Mouse (Mus musculus) CH12.LX (cell line): Measurements from ENCODE around the gene Cldn22. TPM values are rescaled to one million over a fixed set of nuclear protein-coding genes. Genes with fewer than 3 reads are reported as not detected.
"Not testable (repeated sequence)": the region's sequence is repeated elsewhere in the genome, so short reads cannot be mapped to it uniquely, and the experiment has no call there.

Source experiments
- DNase-seq: peaks from one replicate; pipeline ENCODE4 v3.0.0-alpha.2; 2013; ENCODE audit errors: extremely low read depth
- H3K27ac ChIP-seq: 2 replicates; pipeline ENCODE4 v1.5.1; 2012; ENCODE audit warnings: low read depth, mild to moderate bottlenecking, control low read depth, moderate library complexity; ENCODE audit not compliant: insufficient read depth
- H3K27me3 ChIP-seq: replicated peaks from 2 replicates; pipeline ENCODE3; 2012; ENCODE audit warnings: inconsistent platforms
- H3K36me3 ChIP-seq, 2 experiments: replicated peaks in 1 of 2; 2 replicates each; pipeline versions ENCODE3 to v1.6.1; 2012; ENCODE audit warnings: inconsistent platforms in 1 of 2, low read length in 1 of 2, mild to moderate bottlenecking in 1 of 2, mixed read lengths in 1 of 2, moderate library complexity in 1 of 2; ENCODE audit not compliant: control insufficient read depth in 1 of 2, insufficient read depth in 1 of 2
- H3K4me1 ChIP-seq, 2 experiments: 2 replicates each; pipeline ENCODE4 v1.6.1; 2012; ENCODE audit warnings: inconsistent platforms in 1 of 2, moderate library complexity in 1 of 2; ENCODE audit not compliant: insufficient read depth in 2 of 2, control insufficient read depth in 1 of 2
- H3K4me2 ChIP-seq: 2 replicates; pipeline ENCODE4 v1.6.1; 2012; ENCODE audit warnings: low read depth, mild to moderate bottlenecking, control low read depth; ENCODE audit not compliant: poor library complexity, insufficient read depth, severe bottlenecking
- H3K4me3 ChIP-seq, 3 experiments: fragments of 150-350 bp in 1 of 3; sonication (generic) in 1 of 3; replicated peaks in 1 of 3; 2 replicates each; pipeline versions ENCODE3 to v1.5.1; 2011 to 2012; ENCODE audit warnings: low read depth in 2 of 3, low read length in 2 of 3, mild to moderate bottlenecking in 2 of 3, moderate library complexity in 2 of 3, control low read depth in 1 of 3, improper control_type of control experiment in 1 of 3, inconsistent platforms in 1 of 3, mixed read lengths in 1 of 3; ENCODE audit not compliant: poor library complexity in 1 of 3
- H3K79me2 ChIP-seq: replicated peaks from 2 replicates; pipeline ENCODE4 v1.6.1; 2012; ENCODE audit warnings: mild to moderate bottlenecking, moderate library complexity; ENCODE audit not compliant: control insufficient read depth, poor library complexity, insufficient read depth, severe bottlenecking; ENCODE audit errors: extremely low read depth
- H3K9ac ChIP-seq: 2 replicates; pipeline ENCODE4 v1.6.1; 2012; ENCODE audit warnings: low read depth, mild to moderate bottlenecking, control low read depth, moderate library complexity; ENCODE audit not compliant: insufficient read depth
- H3K9me3 ChIP-seq: replicated peaks from 2 replicates; pipeline ENCODE3; 2012; ENCODE audit warnings: low read length, inconsistent platforms, mixed read lengths
- CHD1 ChIP-seq: IDR thresholded peaks from 2 replicates; pipeline ENCODE4 v1.6.1; 2012; ENCODE audit warnings: low read depth, low read length, improper control_type of control experiment, inconsistent platforms
- ELF1 ChIP-seq: IDR thresholded peaks from 2 replicates; pipeline ENCODE4 v1.6.1; 2014; ENCODE audit warnings: low read depth, mild to moderate bottlenecking, inconsistent platforms, low read length, improper control_type of control experiment
- EP300 ChIP-seq: IDR thresholded peaks from 2 replicates; pipeline ENCODE4 v1.6.1; 2011; ENCODE audit warnings: low read length, improper control_type of control experiment
- GABPA ChIP-seq: IDR thresholded peaks from 2 replicates; pipeline ENCODE4 v1.6.1; 2012; ENCODE audit warnings: low read depth, low read length, improper control_type of control experiment, inconsistent platforms; ENCODE audit not compliant: insufficient replicate concordance
- JUN ChIP-seq: IDR thresholded peaks from 2 replicates; pipeline ENCODE4 v1.6.1; 2011; ENCODE audit warnings: low read depth, mild to moderate bottlenecking, low read length, improper control_type of control experiment, moderate library complexity; ENCODE audit not compliant: insufficient read depth
- MXI1 ChIP-seq: IDR thresholded peaks from 2 replicates; pipeline ENCODE4 v1.6.1; 2011; ENCODE audit warnings: mild to moderate bottlenecking, low read depth, low read length, improper control_type of control experiment
- MYC ChIP-seq: IDR thresholded peaks from 2 replicates; pipeline ENCODE4 v1.6.1; 2011; ENCODE audit warnings: low read depth, mild to moderate bottlenecking, improper control_type of control experiment, low read length
- NELFE ChIP-seq: IDR thresholded peaks from 2 replicates; pipeline ENCODE4 v1.6.1; 2011; ENCODE audit warnings: low read depth, low read length, improper control_type of control experiment
- RAD21 ChIP-seq: IDR thresholded peaks from 2 replicates; pipeline ENCODE4 v1.6.1; 2011; ENCODE audit warnings: low read depth, mild to moderate bottlenecking, low read length, improper control_type of control experiment, moderate library complexity
- USF1 ChIP-seq: IDR thresholded peaks from 2 replicates; pipeline ENCODE4 v1.6.1; 2014; ENCODE audit warnings: low read depth, mild to moderate bottlenecking, inconsistent platforms, low read length, improper control_type of control experiment
- USF2 ChIP-seq: conservative IDR thresholded peaks from 2 replicates; pipeline ENCODE4 v1.6.1; 2011; ENCODE audit warnings: low read depth, low read length, improper control_type of control experiment
- ZC3H11A ChIP-seq: IDR thresholded peaks from 2 replicates; pipeline ENCODE4 v1.6.1; 2012; ENCODE audit warnings: low read depth, mild to moderate bottlenecking, inconsistent platforms, low read length, improper control_type of control experiment
- ZKSCAN1 ChIP-seq: IDR thresholded peaks from 2 replicates; pipeline ENCODE4 v1.6.1; 2012; ENCODE audit warnings: low read depth, inconsistent platforms, low read length, improper control_type of control experiment, borderline replicate concordance
- dilution Hi-C: fragments of 300-500 bp; cut with MboI; formaldehyde crosslinking; loops from 2 replicates; pipeline ENCODE4 v1.14.3; 2020; ENCODE audit warnings: low sequenced_read_pairs; ENCODE audit not compliant: extremely low pct_unique_long_range_greater_than_20kb, extremely low pct_ligation_motif_present
- in situ Hi-C: fragments of 300-500 bp; cut with MboI; formaldehyde crosslinking; loops from 3 replicates; pipeline ENCODE4 v1.14.3; 2019; ENCODE audit warnings: low sequenced_read_pairs, low pct_ligation_motif_present, low pct_unique_long_range_greater_than_20kb, mixed read lengths
- polyA plus RNA-seq: library from polyadenylated mRNA; unstranded; fragments of >175 nt; gene quantifications from 2 replicates; pipeline ENCODE4 v1.2.1, GENCODE M21; 2012; ENCODE audit warnings: low read depth; ENCODE audit not compliant: insufficient read length
- total RNA-seq, 2 experiments: library from RNA; depleted of rRNA; stranded (reverse); fragments of 300-350 nt in 1 of 2; fragments of >200 nt in 1 of 2; gene quantifications; 2 replicates each; pipeline ENCODE4 v1.2.3; 2012 to 2014

Gene Cldn22
- total and polyA plus RNA-seq, 3 experiments, result not detected

DNA sequence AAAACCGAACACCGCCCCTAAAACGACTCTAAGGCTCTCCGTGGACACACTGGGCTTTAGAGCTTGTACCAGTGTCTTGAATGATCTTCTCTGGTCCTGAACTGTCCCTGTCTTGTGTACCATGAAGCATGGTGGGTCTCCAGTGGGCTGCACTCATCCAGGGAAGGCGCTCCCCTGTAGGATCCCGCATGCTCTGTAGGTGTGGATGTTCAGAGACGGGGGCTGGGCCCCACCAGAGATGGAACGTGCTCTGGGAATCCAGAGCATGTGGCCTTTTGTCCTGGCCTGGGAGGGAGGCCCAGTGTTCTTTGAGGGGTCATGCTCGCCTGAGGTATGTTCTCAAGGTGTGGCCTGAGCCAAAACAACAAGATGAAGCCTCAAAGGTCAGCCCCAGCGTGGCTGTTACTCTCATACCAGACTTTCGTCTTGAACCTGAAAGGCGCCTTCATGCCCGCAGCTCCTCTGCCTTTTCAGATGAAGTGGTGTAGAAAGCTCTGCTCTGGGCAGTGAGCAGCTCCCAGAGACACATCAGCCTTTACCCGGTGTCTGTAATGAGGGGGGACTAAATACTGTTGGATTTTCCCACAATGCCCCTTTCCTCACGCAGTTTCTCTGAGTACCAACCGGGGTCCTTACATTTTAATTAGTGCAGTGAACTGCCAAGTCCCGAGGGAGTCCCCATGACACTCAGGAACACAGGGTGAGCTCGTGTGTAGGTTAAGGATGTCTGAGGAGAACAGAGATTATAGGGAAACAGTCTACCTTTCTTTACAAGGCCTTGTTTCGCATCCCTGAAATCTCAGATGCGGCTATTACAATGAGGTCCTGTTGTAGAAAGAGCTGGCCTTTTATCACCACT lies 3.1 kb upstream of the Cldn22 start:
- DNase-seq, result no peak
- H3K4me2 ChIP-seq, result no peak overlapping the region
- no peak overlapping the region for H3K4me3 ChIP-seq
- H3K9me3 ChIP-seq, result no peaks in the 10 kb centered on the region
- no peak overlapping the region for H3K27ac ChIP-seq
- no peaks in the 10 kb centered on the region for H3K4me1 ChIP-seq
- in situ Hi-C loops (no loop called here), dilution Hi-C loops (no loop called here)
- no peaks in the 10 kb centered on the region for H3K36me3 ChIP-seq
- TF ChIP-seq ELF1, result no peak
- no peak for TF ChIP-seq USF2
- TF ChIP-seq JUN, result no peak
- TF ChIP-seq ZKSCAN1, result no peak
- TF ChIP-seq USF1, result no peak
- no peak for TF ChIP-seq EP300
- no peak for TF ChIP-seq MXI1
- no peak for TF ChIP-seq MYC
- no peak for TF ChIP-seq RAD21
- no peaks in the 10 kb centered on the region for H3K27me3 ChIP-seq
- H3K9ac ChIP-seq, result no peak overlapping the region
- no peaks in the 10 kb centered on the region for H3K79me2 ChIP-seq

DNA sequence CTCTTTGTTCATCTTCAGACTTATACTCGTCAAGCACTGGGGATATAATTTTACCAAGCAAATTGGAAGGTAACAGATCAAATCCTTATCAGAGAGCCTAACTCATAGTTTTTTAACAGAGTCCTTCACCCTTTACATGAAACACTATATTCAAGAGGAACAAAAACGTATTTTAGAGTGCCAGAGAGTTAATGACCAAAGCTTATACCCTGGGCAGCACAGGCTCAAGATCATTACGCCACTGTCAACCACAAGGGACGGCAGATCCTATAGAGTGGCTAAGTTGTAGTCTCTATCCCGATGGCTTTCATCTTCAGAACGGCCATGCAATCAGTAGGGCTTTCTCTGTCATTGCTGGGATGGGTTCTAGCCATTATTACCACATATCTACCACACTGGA lies 2.4 kb upstream of the Cldn22 start, which contains the start of gene Cldn24:
TSS of gene Cldn24 (plus strand) at position 301 of the 400 bp plus-strand sequence.
- TF ChIP-seq MYC, result no peak
- TF ChIP-seq CHD1, result no peak
- TF ChIP-seq NELFE, result no peak
- TF ChIP-seq GABPA, result no peak
- TF ChIP-seq ZC3H11A, result no peak
- Histone ChIP-seq H3K79me2 (no peaks in the 10 kb centered on the region), H3K36me3 (no peaks in the 10 kb centered on the region), H3K4me2 (no peak within 1 kb of the TSS), H3K4me1 (no peaks in the 10 kb centered on the region), H3K4me3 (no peak within 1 kb of the TSS), H3K27ac (no peak within 1 kb of the TSS), H3K9me3 (no peaks in the 10 kb centered on the region), H3K27me3 (no peaks in the 10 kb centered on the region), H3K9ac (no peak within 1 kb of the TSS)
- dilution Hi-C loops, result no loop called here
- in situ Hi-C loops, result no loop called here
- no peak for DNase-seq

DNA sequence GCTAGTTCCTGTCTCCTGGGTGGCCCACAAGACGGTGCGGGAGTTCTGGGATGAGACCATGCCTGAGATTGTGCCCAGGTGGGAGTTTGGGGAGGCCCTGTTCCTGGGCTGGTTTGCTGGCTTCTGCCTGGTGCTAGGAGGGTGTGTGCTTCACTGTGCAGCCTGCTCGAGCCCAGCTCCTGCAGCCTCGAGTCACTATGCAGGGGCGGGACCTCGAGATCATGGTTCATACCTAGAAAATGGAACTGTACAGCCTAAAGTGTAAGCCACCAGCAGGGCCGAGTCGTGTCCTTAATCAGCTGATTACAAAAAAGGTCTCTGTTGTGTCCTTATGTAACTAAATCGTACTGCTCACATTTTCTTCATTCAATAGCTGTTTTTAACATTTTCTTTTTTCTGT lies 1.7 kb upstream of the Cldn22 start:
- dilution Hi-C loops, H3K36me3 ChIP-seq, H3K4me3 ChIP-seq: not testable (repeated sequence)

More for the DNA sequence above, 1.7 kb upstream of the Cldn22 start:
- DNase-seq, H3K9ac ChIP-seq, H3K79me2 ChIP-seq, H3K9me3 ChIP-seq, in situ Hi-C loops, H3K27ac ChIP-seq, H3K4me2 ChIP-seq, H3K4me1 ChIP-seq, H3K27me3 ChIP-seq: not testable (repeated sequence)
